Mouse (Mus musculus): ENCODE results near the gene Plekhb1.

GRCm38 (mm10) chr7:100678052-100678451 is 15.8 kb upstream of the Plekhb1 start:
- TF ChIP-seq GATA1 (IDR thresholded peaks at IDR 0.05; ENCODE audit: low read length) (no peak), TAL1 (IDR thresholded peaks at IDR 0.05; ENCODE audit: low read length) (no peak)

All from erythroblast, embryonic 14.5 days (primary cell).